Mouse (Mus musculus) G1E-ER4 (cell line): ENCODE results near the gene Atf6b. TPM values are rescaled to one million over a fixed set of nuclear protein-coding genes. Genes with fewer than 3 reads are reported as not detected.

Experiments used
- GATA1 ChIP-seq: IDR thresholded peaks from one replicate; pipeline ENCODE4 v1.8.0; 2012; ENCODE audit warnings: low read length, inconsistent platforms
- polyA plus RNA-seq: library from polyadenylated mRNA; stranded (reverse); fragments of >175 nt; gene quantifications from 2 replicates; pipeline ENCODE4 v1.2.3, GENCODE M21; 2012

The Atf6b gene
- polyA plus RNA-seq, 1 experiment: 130 TPM

- no peak for TF ChIP-seq GATA1
These were observed 24.5 kb downstream of the Atf6b start for GRCm38 (mm10) chr17:34671151-34672066.

DNA sequence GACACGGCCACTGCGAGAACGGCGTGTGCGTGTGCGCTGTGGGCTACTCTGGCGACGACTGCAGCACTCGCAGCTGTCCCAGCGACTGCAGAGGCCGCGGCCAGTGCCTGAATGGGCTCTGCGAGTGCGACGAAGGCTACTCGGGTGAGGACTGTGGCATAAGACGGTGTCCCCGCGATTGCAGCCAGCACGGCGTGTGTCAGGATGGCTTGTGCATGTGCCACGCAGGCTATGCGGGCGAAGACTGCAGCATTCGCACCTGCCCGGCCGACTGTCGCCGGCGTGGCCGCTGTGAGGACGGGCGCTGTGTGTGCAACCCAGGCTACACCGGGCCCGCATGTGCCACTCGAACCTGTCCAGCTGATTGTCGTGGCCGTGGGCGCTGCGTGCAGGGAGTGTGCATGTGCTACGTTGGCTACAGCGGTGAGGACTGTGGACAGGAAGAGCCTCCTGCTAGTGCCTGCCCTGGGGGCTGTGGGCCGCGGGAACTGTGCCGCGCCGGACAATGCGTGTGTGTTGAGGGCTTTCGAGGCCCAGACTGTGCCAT lies 25.4 kb downstream of the Atf6b start:
- no peak for TF ChIP-seq GATA1

DNA sequence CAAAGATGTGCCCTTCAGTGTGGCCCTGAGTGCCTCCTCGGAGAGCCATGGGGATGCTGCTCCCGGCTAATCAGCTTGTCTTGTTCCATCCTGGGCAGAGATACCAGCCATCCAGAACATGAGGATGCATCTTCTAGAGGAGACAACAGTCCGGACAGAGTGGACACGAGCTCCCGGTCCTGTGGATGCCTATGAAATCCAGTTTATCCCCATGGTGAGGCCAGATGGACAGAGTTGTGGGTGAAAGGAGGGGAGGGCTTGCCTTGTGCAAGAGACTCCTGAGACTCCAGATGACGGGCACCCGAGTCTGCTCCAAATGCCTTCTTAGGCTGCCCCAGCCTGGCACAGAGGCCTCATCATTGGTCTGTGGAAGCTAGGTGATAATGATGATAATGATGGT lies 26.2 kb downstream of the Atf6b start:
- no peak for TF ChIP-seq GATA1

GRCm38 (mm10) chr17:34674524-34675204 lies 27.7 kb downstream of the Atf6b start:
- no peak for TF ChIP-seq GATA1

- no peak for TF ChIP-seq GATA1
These were observed 28.5 kb downstream of the Atf6b start for GRCm38 (mm10) chr17:34675205-34676092.

DNA sequence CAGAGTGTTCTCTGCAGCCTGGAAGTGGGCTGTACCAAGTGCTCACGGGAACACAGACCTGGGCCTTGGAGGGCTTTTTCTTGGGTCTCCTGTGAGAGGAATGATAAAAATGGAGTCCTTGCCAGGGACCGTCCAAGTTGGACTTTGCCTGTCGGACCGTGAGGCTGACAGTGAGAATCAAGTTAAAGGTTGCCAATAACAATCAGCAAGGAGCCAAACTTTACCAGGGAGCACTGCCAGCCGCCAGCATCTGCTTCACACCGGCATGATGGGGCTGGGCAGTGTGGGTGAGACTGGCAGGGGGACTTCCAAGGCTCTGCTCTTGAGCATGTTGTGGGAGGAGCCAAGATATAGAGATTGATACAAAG lies 29.1 kb downstream of the Atf6b start:
- no peak for TF ChIP-seq GATA1

GRCm38 (mm10) chr17:34676671-34677070 lies 29.7 kb downstream of the Atf6b start:
- no peak for TF ChIP-seq GATA1

- no peak for TF ChIP-seq GATA1
These were observed 33.2 kb downstream of the Atf6b start for GRCm38 (mm10) chr17:34680191-34680590.

DNA sequence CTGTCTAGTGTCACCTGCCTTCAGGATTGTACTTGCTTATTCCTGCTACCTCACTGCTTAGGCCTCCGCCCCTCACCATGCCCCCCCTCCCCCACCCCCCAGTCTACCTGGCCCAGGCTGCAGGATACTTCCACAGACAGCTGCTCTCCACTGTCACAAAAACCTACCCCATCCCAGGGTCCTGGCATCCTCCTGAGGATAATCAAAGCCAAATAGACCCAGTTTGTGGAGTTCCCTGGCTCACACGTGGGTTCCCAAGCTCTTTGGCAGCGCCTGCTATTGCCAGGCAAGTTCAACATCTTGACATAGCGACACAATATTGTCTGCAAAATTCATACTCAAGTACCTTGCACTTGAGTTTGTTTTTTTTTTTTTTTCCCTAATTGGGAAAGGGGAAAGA lies 33.7 kb downstream of the Atf6b start:
- no peak for TF ChIP-seq GATA1

GRCm38 (mm10) chr17:34681132-34681571 lies 34.2 kb downstream of the Atf6b start:
- no peak for TF ChIP-seq GATA1

DNA sequence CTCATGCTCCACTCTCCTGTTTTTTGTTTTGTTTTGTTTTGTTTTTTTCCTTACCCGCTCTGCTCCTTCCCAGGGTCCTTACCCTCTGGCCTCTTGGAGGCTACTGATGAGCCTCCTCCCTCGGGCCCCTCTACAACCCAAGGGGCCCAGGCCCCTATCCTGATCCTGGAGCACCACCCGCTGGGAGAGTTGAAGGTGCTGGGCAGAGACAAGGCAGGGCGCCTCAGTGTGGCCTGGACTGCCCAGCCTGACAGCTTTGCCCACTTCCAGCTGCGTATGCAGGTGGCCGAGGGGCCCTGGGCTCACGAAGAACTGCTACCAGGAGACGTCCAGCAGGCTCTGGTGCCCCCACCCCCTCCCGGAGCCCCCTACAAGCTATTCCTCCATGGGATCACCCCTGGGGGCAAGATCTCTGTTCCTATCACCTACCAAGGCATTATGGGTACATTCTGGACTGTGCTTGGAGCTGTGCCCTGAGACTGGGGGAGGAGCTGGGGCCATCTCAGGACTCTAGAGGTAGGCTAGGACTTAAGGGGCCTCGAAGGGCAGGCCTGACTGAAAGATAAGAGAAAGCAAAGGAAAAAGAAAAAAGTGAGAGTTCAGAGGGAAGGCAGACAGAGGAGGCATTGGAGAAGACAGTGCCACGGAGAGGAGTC lies 35.1 kb downstream of the Atf6b start:
- no peak for TF ChIP-seq GATA1

DNA sequence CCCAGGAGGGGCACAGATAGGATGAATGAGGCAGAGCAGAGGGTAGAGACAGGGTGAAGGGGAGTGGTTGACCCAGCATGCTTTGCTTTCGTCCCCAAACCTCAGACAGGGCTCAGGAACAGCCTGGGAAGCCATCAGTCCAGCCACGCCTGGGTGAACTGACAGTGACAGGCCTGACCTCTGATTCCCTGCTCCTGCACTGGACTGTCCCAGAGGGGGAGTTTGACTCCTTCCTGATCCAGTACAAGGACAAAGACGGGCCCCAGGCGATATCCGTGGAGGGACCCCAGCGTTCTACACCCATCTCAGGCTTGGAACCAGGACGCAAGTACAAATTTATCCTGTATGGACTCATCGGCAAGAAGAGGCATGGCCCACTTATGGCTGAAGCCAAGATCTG lies 36.2 kb downstream of the Atf6b start:
- TF ChIP-seq GATA1: no peak

GRCm38 (mm10) chr17:34683686-34684220 lies 36.8 kb downstream of the Atf6b start:
- TF ChIP-seq GATA1: no peak

GRCm38 (mm10) chr17:34684253-34684893 lies 37.4 kb downstream of the Atf6b start:
- no peak for TF ChIP-seq GATA1
